Mouse (Mus musculus) activated CD4-positive, CD25-positive, alpha-beta regulatory T cell, adult 4 months (primary cell): ENCODE results near the gene Enpep. TPM values are rescaled to one million over a fixed set of nuclear protein-coding genes. Genes with fewer than 3 reads are reported as not detected.

Experiments
- ATAC-seq: one replicate; pipeline ENCODE4 v1.8.0; 2017
- polyA plus RNA-seq, 2 experiments: library from polyadenylated mRNA; unstranded; fragments of 100-300 nt; shearing (Covaris generic); gene quantifications; one replicate each; pipeline ENCODE4 v1.2.1; 2017

Gene Enpep
- polyA plus RNA-seq, 2 experiments from 2014 or later = not detected

DNA sequence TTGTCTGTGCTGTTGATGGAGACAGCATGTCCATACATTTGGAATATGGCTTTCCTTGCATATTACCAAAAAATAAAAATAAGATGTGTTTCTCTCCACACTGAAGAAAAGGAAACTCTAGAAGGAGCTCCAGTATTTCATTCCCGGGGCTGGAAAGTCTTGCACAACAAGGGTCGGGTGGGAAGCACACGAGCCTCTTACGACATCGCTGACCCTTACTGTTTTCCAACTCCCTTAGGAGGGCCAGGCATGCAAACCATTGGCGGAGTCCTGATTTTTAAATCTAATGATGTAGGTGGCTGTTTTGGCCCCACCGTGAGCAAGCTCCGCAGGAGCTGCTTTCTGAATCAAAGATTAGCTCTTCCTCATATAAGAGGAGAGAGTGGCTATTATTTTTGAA is 20.6 kb downstream of the Enpep start:
- no peak for ATAC-seq

DNA sequence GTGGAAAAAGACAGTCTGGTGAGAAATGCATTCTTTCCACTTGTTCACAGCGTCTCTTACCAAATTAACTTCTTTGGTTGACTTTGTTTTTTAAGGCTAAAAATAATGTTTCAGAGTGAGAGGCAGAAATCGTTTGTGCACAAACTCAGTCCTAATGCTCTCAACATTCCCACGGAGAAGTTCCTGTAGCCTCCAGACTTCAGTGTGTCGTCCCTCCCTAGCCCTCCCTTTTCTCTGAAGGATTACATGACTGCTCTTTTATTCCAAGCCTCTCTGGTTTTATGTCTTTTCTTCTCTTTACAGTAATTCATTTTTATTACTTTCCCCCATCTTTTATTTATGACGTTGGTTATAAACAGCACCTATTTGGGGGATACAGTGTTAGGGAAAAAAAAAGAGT is 22.6 kb downstream of the Enpep start:
- ATAC-seq = no peak

DNA sequence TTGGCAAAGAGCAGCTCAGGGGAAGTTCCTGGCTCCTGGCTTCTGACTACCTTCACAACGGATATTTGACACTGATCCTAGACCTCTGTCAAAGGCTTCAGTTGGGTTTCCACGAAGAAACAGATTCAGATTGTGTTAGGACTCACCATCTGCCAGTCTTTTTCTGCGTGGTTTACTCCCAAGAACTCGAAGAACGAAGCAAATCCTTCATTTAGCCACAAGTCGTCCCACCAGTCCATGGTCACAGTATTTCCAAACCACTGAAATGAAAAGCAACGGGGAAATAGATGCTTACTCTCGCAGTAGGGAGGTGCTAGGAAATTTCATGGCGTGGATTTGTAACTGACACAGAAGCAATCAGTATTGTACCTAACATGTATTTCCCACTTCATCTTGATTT is 23.6 kb downstream of the Enpep start:
- no peak for ATAC-seq

DNA sequence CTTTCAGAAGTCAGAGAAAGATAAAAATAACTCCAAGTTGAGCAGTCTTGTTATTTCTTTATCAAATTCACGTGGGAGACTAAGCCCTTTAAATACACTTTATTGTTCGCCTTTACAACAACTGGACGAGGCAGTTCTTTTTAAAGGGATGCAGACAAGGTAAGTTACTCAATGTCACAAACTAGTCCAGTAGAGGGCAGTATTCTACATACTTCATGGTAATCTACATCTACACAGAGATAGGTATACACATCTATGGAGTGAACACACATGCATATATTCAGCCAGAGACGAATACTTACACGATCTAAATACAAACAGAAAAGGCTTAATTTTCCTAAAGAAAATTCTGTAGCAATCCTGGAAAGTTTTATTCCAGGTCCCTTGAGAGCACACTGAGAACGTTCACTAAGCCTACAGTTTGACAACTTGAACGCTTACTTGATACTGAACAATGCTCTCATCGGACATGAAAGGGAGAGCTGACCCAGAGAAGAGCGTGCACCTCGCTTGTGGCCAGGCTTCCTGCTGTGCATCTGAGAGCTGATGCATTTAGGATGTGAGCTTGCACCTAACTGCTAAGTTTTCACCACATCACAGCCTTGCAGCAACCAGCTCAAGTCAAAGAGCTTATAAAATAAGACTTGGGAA is 24.3 kb downstream of the Enpep start:
- peak; percentile 88 for ATAC-seq

DNA sequence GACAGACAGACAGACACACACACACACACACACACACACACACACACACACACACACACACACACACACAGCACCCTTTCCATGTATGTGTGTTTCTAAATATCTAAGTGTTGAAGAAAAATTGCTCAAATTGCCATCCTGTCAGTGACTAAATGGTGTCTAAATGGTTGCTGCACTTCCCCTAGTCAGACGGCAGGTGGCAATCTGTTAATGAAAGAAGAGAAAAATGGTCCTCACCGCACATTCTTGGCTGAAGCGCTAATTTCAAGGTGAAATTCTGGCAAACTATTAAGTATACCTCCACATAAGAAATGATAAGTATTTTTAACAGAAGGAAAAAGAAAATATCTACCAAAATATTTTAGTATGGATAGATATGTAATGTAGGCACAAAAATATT is 28.6 kb downstream of the Enpep start:
- peak; percentile 33 for ATAC-seq

DNA sequence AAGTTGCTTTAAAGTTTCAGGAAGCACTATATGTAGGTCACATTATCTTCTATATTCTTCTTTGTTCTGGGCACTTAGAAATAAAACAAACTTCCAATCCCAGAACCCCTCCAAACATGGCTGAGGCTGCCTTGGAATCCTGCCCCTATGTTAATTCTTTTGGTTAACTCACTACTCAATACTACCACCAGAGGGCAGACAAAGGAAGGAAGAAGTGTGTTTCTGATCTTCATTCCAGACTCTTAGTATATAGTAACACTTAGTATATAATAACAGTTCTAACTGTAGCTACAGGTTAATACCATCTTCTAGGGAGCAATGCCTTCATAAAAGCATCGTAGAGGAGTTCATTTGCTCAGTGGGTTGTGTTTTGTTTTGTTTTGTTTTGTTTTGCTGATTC is 32.6 kb downstream of the Enpep start:
- peak; percentile 55 for ATAC-seq

DNA sequence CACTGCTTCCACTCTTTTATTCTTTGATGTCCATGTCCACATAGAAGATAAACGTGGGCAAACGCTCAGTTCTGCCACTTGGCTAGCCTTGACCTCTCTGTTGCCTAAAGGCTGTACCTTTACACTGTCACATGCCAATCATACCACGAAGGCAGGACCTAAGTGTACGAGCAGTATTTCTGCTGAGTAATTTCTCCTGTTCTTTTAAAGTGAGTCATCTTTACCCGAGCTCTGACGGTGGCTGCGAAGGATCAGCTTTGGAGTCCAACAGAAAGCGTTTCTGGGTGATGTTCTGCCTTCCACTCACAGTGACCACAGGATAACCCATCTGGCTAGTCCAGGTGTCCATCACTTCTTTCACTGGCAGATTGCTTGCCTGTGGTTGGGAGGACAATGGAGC is 33.9 kb downstream of the Enpep start:
- no peak for ATAC-seq

DNA sequence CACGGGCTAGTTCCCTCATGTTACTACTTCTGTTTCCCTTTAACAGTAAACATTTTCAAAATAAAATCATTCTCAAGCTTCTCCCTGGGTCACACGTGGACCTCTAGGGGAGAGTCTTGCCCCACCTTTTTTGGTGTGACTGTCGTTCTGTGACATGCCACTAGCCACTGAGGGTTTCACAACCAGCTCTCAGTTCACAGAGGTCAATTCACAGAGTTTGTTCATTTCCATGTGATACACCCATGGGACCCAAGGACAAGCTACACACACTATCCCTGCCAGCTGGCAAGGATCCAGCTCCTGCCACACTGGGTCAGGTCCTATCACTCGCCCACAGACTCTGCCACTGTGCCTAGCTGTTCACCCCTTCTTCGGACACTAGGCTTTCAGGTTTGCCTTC is 35.5 kb downstream of the Enpep start:
- ATAC-seq = no peak

DNA sequence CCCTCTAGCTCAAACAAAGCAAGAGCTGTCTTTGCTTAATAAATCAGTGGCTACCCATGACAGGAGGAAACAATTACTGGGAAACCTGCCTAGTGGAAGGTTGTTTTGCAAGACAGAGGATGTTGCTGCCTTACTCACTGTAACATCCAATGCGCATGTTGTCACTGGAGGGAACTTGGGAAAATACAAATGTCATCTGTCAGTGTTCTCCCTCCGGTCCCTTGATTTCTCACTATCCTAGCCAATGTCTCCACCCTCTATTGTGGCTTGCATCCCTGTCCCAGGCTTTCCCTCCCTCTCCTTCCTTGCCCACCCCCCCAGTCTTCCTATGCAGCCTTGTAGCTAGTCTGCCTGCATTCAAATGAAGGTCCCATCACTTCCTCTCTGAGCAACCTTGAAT is 36.6 kb downstream of the Enpep start:
- ATAC-seq = no peak

DNA sequence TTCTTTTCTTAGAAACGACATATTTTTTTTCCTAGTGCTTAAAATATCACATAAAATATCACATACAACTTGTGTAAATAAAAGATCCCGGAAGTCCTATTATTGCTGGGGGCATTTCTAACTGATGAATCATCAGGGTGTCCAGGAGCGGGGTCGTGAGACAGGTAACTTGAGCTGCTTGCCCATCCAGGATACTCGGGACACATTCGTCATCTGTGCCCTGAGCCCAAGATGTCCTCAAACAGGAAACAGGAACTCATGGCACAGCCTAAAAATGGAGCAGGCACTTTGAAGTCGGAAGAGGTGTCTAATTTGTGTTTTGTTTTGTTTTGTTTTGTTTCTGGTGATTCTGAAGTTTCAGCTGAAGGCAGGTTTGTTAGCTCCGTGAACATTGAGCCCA is 43.0 kb downstream of the Enpep start:
- no peak for ATAC-seq

DNA sequence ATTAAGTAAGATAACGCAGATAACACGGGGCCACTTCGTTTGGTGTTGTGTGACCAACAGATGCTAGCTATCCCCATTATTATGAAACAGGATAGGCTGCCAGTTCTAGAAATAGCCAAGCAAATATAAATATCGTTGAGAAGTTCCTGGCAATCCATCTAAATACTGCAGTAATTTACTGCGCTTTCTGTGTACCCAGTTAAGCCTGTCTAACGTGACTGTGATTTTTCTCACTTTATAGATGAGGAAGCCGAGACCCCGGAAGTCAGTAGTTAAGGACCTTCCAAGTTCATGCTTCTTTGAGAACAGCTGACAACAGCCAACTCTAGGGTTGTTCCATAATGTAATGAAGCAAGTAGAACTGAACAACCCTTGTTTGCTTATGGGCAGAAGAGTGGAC is 45.4 kb downstream of the Enpep start:
- ATAC-seq = no peak

DNA sequence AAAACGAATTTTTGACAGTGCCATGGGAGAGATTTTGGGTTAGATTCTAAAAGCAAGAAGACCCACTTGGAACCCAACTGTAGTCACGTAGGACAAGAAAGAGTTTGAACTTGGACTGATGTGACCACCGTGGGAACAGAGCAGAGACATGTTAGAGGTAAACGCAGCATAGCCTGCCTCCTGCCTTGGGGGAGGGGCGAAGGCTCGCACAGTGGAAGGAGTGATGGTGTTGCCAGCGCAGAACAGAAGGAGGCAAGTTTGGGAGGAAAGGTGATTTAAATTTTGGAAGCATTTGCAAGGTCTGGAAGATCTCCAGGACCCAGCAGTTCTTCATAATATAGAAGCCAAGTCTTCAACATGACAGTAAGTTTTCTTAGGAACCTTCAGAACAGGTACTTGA is 46.1 kb downstream of the Enpep start:
- ATAC-seq = no peak

DNA sequence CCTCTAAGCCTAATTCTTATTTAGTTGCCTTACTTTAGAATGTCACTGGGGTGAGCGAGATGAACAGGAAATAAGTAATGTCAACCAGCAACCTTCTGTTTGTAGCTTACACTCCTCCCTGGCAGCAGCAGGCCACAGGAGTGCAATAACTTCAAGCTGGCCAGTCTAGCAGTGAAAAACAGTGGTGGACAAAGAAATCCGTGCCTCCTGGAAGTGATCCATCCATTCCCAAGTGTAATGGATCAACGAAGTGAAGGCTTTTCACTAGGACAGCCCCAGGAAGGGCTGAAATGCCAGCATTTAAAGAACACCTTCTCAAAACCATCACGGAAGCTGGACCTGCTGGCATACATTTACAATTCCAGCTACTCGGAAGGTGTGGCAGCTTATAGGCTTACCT is 48.2 kb downstream of the Enpep start:
- no peak for ATAC-seq

DNA sequence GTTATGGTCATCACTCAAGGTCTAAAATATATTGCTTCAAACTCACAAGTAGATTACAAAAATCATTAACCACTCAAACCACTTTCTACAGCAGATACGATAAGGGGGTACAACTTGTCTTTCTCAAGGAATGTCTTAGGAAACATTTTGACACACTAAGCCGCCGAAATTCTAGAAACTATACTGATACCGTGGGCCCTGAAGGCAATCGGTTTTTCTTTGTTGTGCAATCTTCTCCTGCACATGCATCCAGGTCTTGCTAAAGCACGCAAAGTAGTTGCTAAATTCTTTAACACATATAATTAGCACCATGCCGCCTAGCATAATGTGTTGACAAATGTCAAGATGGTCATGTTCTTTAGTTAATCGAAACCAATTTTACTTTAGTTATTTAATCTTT is 53.1 kb downstream of the Enpep start:
- no peak for ATAC-seq

DNA sequence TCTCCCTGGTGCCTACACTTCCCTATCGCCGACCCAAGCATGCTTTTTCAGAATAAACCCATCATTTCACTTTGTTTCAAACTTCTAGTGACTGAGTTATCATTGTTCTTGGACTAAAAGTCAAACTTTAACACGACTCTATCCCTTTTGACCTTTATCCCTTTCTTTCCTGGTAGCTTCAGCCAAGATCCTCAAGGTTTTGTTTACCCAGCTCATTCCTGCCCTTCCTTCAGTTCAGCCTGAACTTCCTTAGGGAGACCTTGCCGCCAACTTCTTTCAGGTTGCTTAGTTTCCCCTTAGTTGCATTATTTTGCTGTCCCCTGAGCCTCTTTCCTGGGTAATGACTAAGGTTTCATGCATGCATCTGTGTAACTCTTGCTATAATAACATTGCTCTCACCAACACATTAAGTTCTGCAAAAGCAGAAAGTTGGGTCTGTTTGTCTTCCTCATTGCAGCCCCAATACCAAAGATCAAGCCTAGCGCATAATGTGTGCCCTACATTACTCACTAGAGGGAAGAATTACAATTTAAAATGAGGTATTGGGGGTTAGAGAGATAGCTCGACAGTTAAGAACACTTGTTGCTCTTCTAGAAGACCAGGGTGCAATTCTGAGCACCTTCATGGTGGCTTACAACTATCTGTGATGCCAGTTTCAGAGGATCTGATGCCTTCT is 59.2 kb downstream of the Enpep start:
- no peak for ATAC-seq

DNA sequence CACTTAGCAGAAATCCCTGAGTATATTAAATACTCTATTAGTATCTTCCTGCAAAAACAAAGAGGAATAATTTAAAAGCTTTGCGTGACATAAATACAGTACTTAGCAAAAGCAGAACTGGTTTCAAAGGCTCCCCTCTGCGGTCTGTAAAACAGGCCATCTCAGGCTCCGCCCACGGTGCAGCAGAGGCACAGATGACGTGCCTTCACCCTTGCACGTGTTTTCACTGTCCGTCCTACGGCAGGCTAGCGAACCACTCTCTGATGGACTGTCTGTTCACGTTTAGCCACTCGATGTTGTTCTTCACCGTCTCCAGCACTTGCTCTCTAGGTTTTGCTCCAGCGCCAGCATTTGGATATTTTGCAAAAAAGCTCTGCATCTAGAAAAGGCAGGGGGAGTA is 62.5 kb downstream of the Enpep start:
- no peak for ATAC-seq

DNA sequence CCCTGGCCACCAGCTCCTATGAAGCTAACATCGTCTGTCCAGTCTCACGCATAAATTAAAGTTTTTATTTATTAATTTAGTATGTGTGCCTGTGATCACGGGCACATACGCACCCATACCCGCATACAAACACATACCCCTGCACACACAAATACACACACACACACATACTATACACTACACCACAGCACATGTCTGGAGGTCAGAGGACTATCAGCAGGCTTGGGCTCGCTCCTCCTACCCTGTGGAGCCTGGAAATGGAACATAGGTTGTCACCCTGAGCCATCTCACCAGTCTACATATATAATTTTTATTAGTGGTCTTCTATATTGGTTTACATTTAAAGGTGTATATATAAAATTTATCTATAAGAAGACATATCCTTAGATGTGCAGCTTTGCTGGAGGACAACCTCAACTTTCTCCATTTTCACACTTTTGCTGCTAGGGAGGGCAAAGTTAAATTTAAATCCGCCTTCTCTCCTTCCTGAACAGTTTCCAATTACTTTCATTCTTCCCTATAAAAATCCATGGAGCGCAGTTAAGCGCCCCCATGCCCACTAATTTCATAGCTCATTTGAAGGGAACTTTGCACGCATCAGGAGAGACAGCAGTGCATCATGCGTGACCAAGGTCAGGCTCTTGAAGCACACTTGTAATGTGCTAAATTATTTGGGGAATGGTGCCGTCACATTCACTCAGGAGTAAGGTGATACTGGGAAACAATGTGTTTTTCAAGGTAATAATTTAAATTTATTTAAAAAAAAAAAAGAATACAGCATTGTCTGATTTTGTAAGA is 63.4 kb downstream of the Enpep start:
- ATAC-seq = no peak

DNA sequence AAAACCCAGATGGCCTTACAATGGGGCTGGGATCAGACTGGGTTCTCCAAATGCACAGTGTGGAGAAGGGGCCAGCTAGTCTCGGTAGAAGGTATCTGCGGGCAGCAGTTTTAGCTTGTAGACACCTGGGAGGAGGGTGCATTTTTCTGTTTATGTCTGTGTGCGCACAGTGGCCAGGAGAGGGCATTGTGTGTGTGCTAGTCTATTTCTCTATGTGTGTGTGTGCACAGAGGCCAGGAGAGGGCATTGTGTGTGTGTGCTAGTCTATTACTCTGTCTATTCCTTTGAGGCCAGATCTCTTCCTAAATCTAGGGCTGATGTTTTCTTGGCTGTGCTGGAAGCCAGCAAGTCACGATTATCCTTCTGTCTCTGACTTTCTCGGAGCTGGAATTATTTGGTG is 74.0 kb downstream of the Enpep start:
- ATAC-seq = no peak

DNA sequence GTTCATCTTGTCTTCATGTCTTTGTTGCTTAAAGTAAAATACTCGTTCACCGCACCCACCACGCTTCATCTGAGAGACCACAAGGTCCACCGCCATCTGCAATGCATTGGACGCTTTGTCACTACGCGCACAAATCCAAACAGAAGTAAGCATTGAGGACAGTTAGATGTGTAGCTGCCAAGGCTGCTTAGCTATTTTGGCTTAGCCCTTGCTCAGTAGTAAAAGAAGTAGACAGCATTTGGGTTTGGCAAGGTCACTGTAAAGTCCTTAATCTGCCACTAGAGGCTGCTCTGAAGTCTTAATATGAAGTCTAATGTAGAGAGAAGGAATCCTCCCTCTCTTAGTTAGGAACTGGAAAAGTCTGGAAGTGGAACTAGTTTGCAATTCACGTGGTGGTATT is 75.8 kb downstream of the Enpep start:
- ATAC-seq = no peak

DNA sequence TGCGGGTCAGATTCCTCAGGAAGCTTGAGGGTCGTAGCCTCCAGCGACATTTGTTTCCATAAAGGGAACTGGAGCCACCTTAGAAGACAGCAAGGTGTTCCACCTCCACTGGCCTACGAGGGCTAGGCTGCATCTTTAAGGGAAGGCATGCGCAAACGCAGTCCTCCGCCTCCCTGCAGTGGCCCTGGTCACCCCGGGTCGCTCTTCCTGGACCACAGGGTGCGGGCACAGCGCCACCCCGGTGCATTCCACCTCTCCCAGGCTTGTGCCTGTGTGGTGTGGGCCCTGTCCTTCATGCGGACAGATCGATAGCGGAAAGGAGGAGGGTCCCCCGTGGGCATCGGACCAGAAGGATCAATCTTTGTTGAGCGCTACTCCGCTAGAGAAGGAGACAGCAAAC is 76.2 kb downstream of the Enpep start:
- ATAC-seq = no peak

DNA sequence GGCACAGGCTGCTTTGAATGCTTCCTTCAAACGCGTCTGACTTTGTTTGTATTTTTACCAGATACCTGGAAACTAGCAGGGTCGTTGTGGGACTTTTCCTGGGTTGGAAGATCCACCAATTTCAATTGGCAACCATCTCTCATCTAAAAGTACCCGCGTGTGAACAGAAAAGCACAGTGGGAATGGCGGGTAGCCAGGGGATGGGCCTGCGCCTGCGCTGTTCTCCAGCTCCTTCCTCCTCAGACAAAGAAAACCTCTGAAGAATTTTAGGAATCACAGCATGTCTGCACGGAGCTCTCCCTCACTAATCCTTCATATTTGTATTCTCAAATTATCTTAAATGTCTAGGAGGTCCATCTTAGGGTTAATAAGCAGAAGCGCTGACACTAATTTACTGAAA is 78.3 kb downstream of the Enpep start:
- no peak for ATAC-seq

DNA sequence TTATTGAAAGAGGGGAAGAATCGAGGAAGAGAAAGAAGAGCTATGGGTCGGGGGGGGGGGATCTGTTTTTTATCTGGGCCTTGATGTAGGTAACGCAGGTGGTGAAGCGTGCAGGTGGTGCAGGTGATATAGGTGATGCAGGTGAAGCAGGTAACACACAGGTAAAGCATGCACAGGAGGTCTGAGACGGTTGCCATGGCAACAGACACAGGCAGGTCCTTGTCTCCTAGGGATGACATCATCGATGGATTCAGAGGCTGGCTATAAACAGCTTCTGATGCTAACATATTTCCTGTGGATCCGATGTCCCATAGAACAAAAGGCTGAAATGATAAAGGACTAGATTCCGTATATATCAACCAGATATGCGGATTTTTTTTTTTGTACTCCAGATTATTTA is 81.5 kb downstream of the Enpep start:
- ATAC-seq = no peak

DNA sequence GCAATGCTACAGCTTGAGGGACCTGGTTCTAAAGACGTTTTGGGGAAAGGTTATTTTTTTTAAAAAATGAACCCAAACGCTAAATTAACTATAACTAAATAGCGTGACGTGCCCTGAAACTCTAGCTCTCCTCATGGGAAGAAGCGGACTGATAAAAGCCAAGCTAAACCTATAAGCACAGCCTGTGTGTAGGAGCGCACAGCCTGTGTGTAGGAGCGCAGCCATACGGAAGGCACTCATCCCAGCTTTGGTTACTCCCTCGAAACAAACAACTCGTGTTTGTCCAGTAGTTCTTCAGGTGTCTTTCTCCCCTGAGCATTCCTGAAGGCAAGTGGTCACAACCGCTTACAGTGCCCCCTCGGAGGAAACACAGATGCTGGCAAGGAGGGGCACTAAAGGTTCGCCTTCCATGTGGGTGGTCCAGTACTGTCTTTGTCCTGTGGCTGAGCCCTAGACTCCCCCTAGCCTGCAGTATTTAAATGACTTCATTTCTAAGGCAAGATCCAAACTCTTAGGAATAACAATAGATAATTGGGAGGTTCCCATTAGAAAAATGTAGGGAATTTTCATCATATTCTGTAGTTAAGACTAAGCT is 93.8 kb downstream of the Enpep start:
- no peak for ATAC-seq

DNA sequence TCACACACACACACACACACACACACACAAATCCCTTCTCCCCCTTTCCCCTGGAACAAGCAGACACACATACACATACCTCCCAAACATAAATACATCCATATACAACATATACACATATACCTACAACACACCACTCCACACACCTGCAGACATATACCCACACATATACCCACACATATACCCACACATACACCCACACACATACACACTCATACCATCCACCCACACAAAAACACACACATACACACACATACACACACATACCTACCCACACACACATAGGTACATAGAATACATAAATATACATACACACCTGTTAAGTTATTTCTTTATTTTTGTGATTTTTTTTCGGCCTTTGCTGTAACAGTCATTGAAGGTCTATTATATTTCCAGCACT is 94.5 kb downstream of the Enpep start:
- no peak for ATAC-seq
